Mouse (Mus musculus): Measurements from ENCODE around the gene Nr2e1. TPM values are rescaled to one million over a fixed set of nuclear protein-coding genes. Genes with fewer than 3 reads are reported as not detected.

The Nr2e1 gene
- total RNA-seq, 1 experiment from 2014 or later, result not detected

DNA sequence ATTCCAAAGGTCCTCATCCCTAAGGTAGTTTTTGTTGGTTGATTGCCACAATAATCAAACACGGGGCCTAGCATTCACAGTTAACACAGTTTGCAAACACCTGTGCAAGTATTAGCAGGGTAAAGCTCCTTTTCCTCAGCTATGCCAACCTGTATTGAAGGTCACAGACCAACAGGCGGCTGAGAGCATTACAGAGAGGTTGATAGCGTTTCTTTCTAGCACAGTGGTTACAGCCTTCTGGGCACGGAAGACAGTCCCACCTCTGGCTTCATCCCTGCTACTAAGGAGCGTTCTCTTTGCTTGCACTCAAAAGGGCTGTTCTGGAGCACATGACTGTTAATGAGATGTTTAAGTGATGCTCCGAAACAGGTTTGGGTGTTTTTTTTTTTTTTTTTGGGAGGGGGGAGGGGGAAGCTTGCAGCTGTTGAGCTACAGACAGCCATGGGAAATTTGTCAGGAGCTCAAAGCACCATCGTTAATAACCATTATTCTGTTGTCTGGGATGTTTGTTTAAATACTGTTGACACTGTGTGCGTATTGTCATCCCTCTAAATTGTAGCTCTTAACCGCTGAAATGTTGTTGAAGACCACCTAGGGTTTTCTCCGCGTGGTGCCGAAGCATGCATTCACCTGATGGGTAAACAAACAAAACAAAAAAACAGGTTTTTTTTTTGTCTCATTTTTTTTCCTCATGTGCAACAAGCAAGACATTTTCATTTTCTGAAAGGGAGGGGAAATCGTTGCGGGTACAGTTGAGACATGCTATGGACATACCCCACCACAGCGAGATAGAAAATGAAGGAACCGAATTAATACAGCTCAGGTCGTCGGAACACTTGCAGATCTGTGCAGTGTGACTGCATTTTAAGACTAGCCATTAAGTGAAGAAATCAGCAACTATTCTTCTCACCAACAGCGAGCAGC lies 7.1 kb upstream of the Nr2e1 start:
- no peak for ATAC-seq (ENCODE audit: extremely low read depth, insufficient number of reproducible peaks, low FRiP score, poor library complexity, severe bottlenecking)

DNA sequence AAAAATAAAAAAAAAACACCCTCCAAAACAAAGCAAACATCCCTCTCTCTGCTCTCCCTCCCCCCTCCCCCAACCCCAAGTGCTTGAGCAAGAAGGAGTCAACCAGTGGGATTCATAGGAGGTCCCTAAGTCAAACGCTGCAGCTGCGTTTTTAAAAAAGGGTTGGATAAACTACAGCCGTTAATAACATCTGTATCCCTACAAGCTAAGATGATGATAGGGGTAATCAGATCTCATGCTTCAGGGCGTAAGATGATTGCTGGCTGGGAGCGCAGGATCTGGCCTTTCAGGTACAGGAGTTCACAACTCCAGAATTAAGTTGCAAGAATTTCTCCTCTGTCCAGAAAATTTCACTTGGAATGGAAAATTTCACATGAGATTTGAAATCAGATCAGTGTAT lies 6.1 kb upstream of the Nr2e1 start:
- no peak for ATAC-seq (ENCODE audit: extremely low read depth, insufficient number of reproducible peaks, low FRiP score, poor library complexity, severe bottlenecking)

DNA sequence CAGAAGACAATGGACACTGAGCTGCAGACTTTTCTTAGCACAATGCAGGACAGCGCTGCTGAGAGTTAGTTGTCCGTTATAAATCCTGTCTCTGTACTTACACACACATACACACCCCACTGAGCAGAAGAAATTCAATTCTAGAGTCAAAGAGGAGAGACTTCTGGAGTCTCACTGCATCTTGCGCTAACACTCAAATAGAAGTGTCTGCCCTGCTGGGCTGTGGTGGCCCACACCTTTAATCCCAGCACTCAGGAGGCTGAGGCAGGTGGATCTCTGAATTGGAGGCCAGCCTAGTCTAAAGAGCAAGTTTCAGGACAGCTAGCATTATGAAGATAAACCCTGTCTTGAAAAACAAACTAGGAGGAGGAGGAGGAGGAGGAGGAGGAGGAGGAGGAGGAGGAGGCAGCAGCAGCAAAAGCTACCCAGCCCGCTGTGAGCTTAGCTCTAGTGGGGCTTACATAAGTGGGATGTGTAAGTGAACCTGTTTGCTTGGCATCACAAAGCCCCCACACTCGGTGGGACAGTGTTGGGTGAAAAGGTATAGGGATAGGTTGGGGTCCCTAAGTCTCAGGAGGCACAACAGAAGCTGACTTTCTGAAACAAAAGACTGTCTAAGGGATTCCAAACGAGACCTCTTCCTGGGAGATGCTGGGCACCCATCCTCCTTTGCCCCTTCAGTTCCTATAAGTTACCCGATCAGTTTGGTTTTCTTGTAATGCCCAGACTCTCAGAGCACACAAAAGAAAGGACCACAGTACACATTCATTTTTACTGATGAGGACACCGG lies 4.7 kb upstream of the Nr2e1 start:
- no peak for ATAC-seq (ENCODE audit: extremely low read depth, insufficient number of reproducible peaks, low FRiP score, poor library complexity, severe bottlenecking)

DNA sequence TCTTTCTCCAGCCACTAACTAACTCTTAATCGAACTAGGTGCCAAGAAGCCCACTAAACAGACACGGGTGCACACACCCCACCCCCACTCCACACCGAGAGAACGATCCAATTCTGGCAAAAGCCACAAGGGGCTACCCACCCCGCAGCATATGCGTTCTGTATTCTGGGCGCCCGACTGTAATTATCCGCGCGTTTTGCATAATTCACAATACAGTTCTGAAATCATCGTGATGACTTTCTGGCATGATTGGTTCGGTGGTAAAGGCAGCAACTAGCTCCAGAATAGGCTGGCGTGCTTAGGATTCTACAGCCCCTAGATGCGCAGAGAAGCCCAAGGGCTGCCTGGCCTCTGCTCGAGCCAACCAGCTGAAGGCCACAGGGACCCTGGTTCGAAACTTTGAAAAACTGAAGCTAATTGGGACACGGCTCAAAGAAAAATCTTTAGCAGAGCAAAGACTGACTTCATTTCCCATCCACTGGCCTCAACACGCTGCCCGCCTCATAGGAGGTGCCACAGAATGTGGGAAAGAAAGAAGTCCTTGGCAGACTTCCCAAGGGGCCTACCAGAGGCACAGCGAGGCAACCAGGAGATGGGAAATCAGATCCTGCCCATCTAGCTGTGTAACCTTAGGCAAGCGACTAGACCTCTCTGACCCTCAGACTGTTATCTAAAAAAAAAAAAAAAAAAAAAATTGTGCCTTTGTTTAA lies 2.3 kb upstream of the Nr2e1 start:
- no peak for ATAC-seq (ENCODE audit: extremely low read depth, insufficient number of reproducible peaks, low FRiP score, poor library complexity, severe bottlenecking)

DNA sequence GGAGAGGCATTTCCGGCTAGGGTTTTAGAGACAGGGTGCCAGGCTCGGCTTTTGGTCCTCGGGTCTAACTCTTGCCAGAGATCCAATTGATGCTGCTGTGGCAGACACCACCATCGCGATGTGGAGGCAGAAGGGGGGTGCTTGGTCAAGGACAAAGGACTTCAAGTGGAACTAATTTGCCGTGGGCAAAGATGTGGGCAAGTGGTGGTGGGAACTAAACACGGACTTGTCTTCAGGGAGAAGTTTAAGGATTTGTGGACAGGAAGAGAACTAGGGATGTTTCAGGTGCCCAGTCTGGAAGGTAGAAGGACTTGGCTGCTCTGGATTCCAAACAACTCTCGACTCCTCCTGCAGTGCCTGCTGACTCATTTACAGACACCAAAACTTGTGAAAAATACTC lies 1.7 kb upstream of the Nr2e1 start:
- no peak for ATAC-seq (ENCODE audit: extremely low read depth, insufficient number of reproducible peaks, low FRiP score, poor library complexity, severe bottlenecking)

DNA sequence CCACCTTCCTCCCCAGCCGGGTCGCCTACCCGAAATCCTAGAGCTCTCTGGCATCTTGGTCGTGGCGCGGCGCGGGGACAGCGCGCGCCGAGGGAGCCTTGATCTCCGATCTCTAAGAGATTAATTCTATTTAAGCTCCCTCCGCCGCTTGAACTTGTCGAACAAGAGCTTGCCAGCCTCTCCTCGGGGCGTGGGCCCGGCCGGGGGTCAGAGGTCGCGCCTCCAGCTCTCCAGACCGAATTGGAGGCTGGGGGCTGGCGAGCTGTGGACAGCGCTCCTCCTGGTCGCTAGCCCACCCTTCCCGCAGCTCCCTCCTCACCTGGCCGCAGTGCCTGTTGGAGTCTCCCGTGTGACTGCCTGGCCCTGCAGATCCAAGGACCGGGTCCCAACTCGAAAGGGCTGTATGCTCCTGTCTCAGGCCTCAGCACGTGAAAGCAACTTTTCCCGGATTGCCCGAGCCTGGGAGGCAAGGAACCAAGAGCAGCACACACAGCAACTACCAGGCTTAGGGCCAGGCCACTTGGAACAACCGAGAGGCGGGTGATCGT lies 1.1 kb upstream of the Nr2e1 start:
- no peak for ATAC-seq (ENCODE audit: extremely low read depth, insufficient number of reproducible peaks, low FRiP score, poor library complexity, severe bottlenecking)

DNA sequence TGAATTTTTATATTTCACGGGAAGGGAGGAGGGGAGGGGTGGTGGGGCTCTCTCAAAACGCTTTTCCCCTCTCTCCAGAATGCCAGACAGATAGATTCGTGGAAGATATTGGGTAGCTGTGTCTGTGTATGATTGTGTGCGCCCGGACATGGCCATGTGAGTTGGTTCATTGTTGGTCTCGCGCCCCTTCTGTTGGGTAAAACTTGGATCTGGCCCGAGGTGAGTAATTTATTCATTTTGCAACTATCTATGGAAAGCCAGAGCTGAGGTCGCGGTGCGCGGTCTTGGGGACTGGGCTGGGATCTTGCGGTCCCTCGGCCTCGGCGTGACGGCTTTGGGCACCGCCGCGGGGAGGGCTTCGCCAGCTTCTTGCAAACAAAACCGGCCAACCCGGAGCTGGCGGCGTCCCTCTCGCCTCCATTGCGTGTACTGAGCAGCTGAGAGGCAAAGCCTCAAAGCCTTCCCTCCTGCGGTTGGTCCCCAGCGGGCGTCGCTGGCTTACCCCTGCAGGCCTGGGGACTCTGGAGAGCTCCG lies 537 bp upstream of the Nr2e1 start:
- no peak for ATAC-seq (ENCODE audit: extremely low read depth, insufficient number of reproducible peaks, low FRiP score, poor library complexity, severe bottlenecking)

DNA sequence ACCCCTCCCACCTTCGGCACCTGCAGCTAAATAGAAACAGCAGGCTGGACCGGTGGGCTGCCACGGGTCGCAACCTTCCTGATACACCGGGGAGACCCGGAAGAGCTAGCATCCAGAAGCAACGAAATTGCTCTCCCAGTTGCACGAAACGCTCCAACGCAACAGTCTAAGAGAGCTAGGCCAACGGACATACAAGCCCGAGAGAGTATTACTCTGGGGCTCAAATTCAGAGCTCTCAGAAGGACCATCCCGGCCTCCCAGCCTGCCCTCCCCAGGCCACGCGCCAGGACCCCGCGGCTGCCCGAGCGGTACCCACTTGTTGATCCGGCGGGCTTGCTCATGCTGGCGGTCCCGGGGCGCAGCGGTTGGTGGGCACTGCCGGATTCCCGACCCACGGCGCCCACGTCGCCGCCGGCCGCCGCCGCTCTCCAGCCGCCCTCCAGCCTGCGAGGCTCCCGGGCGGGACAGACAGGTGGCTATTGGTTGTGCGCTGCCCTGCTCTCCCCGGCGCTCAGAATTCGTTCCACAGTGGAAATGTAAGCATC lies 794 bp downstream of the Nr2e1 start:
- ATAC-seq (ENCODE audit: extremely low read depth, insufficient number of reproducible peaks, low FRiP score, poor library complexity, severe bottlenecking), result no peak

DNA sequence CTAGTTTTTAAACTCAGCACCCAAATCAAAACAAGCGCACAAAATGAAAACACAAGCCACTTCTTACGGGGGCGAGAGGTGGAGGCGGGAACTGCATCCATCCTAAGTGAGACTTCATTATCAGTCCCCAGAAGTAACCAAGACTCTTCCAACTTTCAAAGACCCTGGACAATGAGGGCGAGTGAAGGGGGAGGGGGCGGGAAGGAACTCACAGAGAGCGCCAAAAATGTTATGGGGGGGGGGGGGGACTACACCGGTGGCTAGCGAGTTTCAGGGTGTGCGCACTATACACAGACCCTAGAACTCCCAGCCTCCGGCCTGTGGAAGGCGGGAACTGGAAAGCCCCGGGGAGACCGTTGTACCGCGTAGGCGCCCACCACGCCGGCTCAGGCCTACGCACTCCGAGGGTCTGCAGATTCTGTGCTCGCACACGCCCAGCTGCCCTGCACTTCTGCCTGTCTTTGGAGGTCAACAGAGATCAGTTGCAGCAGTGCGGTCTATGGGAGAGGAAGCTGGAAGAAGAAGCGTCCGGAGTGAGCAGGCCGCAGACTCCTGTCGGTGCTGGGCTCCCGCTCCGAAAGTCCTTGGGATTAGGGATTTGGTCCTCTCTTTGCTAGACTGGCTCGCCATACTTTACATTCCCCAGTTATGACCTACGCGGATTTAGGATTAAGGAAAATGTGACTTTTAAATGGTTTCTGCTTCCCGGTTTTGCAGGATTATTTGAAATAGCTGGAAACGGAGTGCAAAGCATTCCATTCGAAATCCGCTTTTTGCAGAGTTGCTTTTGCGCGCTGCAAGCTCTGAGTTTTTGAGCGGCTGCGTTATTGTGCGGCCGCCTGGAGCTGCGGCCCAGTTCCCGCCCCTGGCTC lies 1.5 kb downstream of the Nr2e1 start:
- no peak for ATAC-seq (ENCODE audit: extremely low read depth, insufficient number of reproducible peaks, low FRiP score, poor library complexity, severe bottlenecking)

DNA sequence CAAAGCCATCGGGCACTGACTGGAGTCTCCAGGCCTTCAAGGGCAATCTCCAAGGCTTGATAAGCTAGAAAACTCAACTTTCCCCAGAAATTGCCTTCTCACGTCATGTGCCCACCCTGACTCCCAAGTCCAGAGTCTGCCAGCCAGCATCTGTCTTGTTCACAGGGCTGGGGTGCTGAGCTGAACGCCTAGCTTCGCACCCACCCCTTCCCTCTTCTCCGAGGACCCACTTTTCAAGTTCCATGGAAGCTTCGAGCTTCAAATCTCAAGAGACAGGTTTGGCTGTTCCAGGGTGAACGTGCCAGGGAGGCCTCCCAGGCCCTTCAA lies 2.5 kb downstream of the Nr2e1 start:
- ATAC-seq (ENCODE audit: extremely low read depth, insufficient number of reproducible peaks, low FRiP score, poor library complexity, severe bottlenecking), result no peak

DNA sequence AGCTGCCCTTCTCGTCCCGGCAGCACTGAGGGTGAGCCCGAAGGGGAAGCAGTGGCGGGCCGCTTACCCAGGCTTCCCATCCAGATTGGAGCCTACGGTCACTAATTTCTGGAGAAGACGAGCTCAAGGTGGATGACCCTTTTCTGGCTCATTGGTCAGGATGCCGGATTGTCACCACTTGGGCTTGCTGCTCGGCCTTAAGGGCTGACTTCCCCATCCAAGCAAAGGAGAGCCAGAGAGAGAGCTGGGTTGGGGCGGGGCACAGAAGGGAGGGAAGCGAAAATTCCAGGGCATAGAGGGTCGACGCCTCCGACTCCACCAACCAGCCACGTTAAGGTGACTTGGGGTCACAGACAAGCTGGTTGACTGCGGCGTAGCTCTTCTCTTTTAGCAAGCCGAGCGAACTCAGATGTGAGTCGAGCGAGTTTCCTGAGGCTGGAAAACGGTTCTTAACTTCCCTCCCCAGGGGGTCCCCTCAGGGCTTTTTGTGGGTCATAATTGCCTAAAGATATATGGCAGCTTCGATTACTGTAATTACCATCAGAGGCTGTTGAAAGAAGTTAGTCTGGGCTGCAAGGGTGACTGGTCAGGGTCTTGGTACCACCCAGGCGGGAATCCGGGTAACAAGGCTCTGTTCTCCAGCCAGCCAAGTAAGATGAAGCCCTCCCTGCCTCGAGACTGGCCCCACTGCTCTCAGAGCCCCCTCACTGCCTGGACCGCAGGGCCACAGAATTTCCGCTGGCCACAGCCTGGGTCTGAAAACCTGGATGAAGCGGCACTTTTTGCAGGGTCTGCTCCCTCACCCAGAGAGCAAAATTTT lies 3.1 kb downstream of the Nr2e1 start:
- ATAC-seq (ENCODE audit: extremely low read depth, insufficient number of reproducible peaks, low FRiP score, poor library complexity, severe bottlenecking), result no peak

DNA sequence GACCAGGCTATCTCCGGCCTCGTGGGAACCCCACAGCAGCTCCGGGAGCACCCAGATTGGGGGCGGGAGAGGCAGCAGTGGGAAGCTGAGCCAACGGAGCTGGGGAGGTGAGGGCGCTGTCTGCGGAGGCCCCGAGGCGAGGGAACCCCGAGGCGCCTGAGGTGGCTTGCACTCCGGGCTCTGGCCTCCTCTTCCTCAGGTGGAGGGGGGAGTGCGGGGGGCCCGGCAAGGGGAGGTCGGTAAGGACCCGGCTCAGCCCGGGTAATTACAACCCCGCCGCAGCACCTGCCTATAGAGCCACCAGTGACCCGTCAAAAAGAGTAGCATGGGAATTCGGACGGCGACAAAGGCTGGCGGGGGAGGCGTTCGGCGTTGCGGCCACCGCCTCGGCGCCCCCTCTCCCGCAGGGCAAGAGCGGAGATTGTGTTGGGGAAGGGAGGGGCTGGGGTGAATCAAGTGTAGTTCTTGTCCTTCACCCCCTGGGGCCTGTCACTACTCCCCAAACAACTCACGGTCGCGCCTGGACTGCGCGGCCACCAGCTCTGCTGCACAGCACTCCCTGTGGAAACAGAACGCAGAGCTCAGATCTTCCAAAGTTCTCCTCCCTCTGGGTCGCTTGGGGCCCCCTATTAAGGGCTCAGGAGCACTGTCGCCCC lies 3.8 kb downstream of the Nr2e1 start:
- ATAC-seq (ENCODE audit: extremely low read depth, insufficient number of reproducible peaks, low FRiP score, poor library complexity, severe bottlenecking), result no peak

DNA sequence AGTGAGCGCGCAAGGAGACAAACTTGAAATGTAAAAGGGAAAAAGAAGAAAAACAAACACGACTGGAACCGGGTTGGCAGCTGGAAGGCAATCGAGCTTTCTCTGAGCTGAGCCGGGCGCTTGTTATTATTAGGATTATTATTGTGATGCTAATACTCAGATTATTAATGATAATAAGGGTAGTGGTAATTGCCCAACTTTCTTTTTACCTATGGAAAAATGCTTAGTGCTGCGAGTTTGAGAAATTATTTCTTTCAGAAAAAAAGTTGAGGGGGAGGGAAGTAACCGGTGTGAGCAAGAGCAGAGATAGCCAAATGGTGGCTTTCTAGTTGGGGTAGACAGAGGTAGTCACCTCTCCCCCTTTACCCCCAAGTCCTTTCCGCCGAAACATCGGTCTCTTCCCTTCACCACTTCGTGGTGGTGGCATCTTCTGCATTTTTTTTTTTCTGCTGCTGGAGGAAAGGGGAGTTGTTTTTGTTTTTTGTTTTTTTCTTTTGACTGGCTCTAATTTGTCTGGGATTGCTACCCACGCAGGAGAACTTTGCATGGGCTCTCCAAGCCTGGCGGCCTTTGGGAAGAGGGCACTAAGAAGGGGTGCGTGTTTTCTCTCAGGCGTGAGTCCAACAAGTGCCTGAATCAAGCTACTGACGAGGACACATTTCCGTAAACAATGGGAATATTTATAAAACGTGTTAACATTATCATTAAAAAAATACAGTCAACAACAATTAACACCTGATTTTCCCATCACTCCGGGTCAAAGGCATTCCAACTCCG lies 4.5 kb downstream of the Nr2e1 start:
- no peak for ATAC-seq (ENCODE audit: extremely low read depth, insufficient number of reproducible peaks, low FRiP score, poor library complexity, severe bottlenecking)

DNA sequence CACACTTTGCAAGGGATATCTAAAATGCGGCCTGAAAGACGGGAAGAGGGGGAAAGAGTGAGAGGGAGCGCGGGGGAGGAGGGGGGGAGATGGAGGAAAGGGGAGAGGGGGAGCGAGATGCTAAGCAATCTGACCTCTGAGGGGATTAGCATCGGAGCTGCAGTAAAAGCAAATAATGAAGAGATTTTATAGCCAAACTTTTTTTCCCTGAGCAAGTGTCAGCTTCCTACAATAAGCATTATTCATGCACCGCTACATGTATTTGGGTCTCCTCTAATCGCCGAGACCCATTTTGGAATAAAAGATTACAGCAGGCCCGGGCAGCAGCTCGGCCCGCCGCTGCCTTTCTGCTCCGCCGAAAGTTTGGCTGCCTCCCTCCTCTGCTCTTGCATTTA lies 5.2 kb downstream of the Nr2e1 start:
- no peak for ATAC-seq (ENCODE audit: extremely low read depth, insufficient number of reproducible peaks, low FRiP score, poor library complexity, severe bottlenecking)

DNA sequence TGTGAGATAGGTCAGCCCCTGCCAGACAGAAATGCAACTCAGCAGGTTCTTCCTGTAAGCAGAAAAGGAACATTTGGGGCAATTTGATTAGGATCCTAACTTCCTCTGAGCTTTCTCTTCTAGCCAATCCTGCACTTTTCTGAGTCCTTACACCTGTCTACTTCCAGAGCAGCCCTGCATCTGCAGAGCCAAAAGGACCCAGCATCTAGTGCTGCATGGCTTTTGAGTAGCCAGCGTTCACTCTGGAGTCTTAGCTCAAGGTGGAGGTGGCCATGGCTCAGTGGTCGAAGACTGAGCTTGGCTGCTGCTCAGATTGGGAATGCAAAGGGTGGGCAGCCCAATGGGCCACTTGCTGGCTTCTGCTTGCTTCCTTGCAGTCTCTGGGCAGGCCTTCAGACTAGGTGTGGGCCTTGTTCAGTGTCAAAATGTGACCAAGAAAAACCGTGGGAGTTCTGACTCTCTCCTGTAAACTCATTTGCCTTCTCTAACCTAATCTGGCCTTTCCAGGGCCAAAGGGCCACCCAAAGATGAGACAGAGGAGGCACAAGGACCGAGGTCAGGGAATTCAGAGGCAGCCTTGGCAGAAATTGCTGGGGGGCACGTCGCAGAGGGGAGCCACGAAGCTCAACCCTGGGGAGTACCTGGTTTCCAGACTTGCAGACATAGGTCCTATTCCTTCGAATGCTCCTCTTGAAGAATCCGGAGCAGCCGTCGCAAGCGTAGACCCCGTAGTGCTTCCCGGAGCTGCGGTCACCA lies 5.7 kb downstream of the Nr2e1 start:
- no peak for ATAC-seq (ENCODE audit: extremely low read depth, insufficient number of reproducible peaks, low FRiP score, poor library complexity, severe bottlenecking)
